Mouse (Mus musculus) limb, embryonic 11.5 days (tissue): ENCODE data around the gene Zfp345. TPM values are rescaled to one million over a fixed set of nuclear protein-coding genes. Genes with fewer than 3 reads are reported as not detected.
"Not testable (repeated sequence)": the region's sequence is repeated elsewhere in the genome, so short reads cannot be mapped to it uniquely, and the experiment has no call there.

Experiments
- ATAC-seq: fragments of 200-750 bp; cut with Nextera tagmentation; 2 replicates; pipeline ENCODE4 v1.8.0; 2017; ENCODE audit warnings: low read depth; ENCODE audit not compliant: insufficient number of reproducible peaks, low FRiP score, low TSS enrichment
- DNase-seq: peaks from one replicate; pipeline ENCODE4 v3.0.0-alpha.2; 2015; ENCODE audit warnings: low spot score
- H3K27ac ChIP-seq: fragments of 300-500 bp; sonication (generic); replicated peaks from 2 replicates; pipeline ENCODE4 v1.5.1; 2014; ENCODE audit warnings: low read depth, mild to moderate bottlenecking, low read length
- H3K27me3 ChIP-seq: fragments of 300-500 bp; sonication (generic); 2 replicates; pipeline ENCODE4 v1.6.1; 2014; ENCODE audit warnings: mild to moderate bottlenecking, low read length, mixed read lengths; ENCODE audit not compliant: control insufficient read depth, insufficient read depth
- H3K36me3 ChIP-seq: fragments of 300-500 bp; sonication (generic); 2 replicates; pipeline ENCODE4 v1.6.1; 2014; ENCODE audit warnings: mild to moderate bottlenecking, low read length, moderate library complexity, mixed read lengths; ENCODE audit not compliant: control insufficient read depth, insufficient read depth
- H3K4me1 ChIP-seq: fragments of 300-500 bp; sonication (generic); 2 replicates; pipeline ENCODE4 v1.6.1; 2014; ENCODE audit warnings: low read length, mixed read lengths; ENCODE audit not compliant: control insufficient read depth, insufficient read depth
- H3K4me2 ChIP-seq: fragments of 300-500 bp; sonication (generic); 2 replicates; pipeline ENCODE4 v1.6.1; 2014; ENCODE audit warnings: low read depth, mild to moderate bottlenecking, moderate library complexity; ENCODE audit not compliant: severe bottlenecking
- H3K4me3 ChIP-seq: fragments of 300-500 bp; sonication (generic); 2 replicates; pipeline ENCODE4 v1.5.1; 2014; ENCODE audit warnings: low read depth, low read length
- H3K9ac ChIP-seq: fragments of 300-500 bp; sonication (generic); 2 replicates; pipeline ENCODE4 v1.6.1; 2014; ENCODE audit warnings: mild to moderate bottlenecking, low read length
- H3K9me3 ChIP-seq: fragments of 300-500 bp; sonication (generic); 2 replicates; pipeline ENCODE4 v1.6.1; 2016; ENCODE audit warnings: low read length; ENCODE audit not compliant: control insufficient read depth
- WGBS: fragments of 180-500 bp; shearing (Covaris S2); extraction: QIAGEN DNeasy Blood & Tissue Kit; methylation state at CpG from one replicate; pipeline ENCODE4 v1.1.7; 2014; 5-methylcytosine and 5-hydroxymethylcytosine counted together
- polyA plus RNA-seq: library from polyadenylated mRNA; unstranded; fragments of >200 nt; fragmentation: Nextera tagmentation; extraction: Ambion mirVana; gene quantifications from 2 replicates; pipeline ENCODE4 v1.2.1, GENCODE M21; 2014

The Zfp345 gene
- polyA plus RNA-seq: 0.12 TPM in 1 of 2 replicates, not detected in the other

DNA sequence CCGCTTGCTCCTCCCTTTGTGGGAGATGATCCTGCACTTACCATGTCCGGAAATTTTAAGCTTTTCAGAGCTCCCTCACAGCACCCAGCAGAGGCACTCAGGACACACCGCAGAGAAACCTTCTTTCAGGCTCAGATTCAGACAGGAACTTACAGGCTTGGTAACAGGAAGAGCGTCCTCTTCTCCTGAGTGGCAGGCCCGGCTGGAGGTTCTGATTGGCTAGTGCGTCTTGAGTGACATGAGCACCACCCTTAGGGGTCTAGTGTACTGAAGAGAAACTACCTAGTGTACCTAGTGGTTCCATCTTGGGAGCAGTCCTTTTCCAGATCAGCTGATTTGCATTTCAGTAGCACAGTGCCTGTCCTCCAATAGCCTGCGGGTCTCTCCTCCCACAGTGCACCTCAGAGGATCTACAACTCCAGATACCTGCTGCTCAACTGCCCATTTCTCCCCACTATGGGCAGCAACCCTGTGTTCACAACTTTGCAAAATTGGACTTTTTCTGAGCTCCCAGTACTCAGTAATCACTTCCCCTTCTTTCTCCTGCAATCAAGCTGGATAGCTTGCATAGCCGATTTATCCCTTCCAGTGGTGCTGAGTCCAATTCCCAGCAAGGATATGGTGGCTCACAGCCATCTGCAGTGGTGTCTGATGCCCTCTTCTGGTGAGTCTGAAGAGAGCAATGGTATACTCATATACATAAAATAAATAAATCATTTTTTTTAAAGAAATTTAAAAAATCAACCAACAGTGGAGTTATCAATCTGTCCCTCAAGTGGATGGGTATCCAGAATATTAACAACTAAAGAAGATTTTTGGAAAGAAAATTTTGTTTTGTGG, at the start of gene Zfp345:
Gene Zfp345 (minus strand): TSS at position 153 of the 840 bp plus-strand sequence.
- not testable (repeated sequence) for H3K36me3 ChIP-seq, H3K27me3 ChIP-seq, H3K9me3 ChIP-seq, H3K4me2 ChIP-seq, H3K27ac ChIP-seq, DNase-seq, H3K4me1 ChIP-seq, H3K9ac ChIP-seq, H3K4me3 ChIP-seq
- 75% methylated on average over 7 of the region's 8 CpGs for WGBS
- 0 out of 2 replicates have a peak, but pooled peaks have one; percentile 29 for ATAC-seq

DNA sequence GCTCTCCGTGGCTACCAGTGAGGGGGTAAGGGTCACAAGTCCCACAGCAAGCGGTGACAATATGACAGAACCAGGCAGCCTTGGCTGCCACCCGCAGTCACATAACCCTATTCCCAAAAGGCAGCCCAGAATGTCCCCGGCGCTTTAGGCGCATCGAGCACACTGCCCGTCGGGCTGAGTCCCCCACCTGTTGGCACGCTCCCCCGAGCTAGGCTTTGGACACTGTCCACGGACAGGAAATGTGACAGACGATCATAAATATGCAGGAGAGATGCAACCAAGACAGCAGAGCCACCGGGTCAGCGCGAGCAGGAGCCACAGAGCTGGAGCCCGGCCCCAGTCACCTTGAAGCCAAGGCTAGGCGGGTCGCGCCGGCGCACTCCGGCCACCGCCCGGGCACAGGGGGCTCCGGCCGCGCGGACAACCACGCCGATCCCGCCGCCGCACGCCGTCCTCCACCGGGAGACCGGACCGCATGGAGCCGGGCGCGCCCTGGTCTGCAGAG, 40.9 kb upstream of the Zfp345 start:
- 2% methylated on average over 42 of the region's 42 CpGs for WGBS
- peak; percentile 45 for DNase-seq
- peaks cover 3% of the 10 kb centered on the region; the same call in 1 of the 2 replicates for H3K9me3 ChIP-seq
- H3K36me3 ChIP-seq: no peaks in the 10 kb centered on the region
- H3K27me3 ChIP-seq: peaks cover 4% of the 10 kb centered on the region; the same call in 1 of the 2 replicates
- no peak overlapping the region for H3K27ac ChIP-seq
- H3K9ac ChIP-seq: peak overlapping the region; percentile 43
- no peaks in the 10 kb centered on the region for H3K4me1 ChIP-seq
- peak overlapping the region; percentile 23 for H3K4me3 ChIP-seq
- ATAC-seq: 0 out of 2 replicates have a peak, but pooled peaks have one; percentile 50
- peak overlapping the region; percentile 73 for H3K4me2 ChIP-seq

DNA sequence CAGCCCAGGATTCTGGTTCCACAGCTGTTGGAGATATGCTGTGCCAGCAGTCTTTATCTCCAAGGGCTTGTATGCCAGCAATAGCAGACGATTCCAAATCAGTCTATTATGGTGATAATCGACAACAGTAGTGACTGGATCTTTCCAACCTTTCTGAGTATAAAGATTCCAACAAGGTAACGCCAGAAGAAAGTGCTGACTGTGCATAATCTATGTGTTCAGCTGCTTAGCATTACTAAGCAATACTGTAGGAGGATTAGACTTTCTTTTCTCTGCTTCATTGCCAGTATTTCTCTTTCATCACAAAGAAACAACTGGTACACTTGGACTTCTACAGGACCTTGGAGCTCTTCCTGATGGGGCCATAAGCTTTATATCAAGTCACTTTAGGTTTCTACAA, 27.9 kb upstream of the Zfp345 start:
- Histone ChIP-seq H3K36me3 (no peaks in the 10 kb centered on the region), H3K4me1 (no peaks in the 10 kb centered on the region), H3K9ac (no peak overlapping the region), H3K4me3 (no peak overlapping the region), H3K27me3 (no peaks in the 10 kb centered on the region), H3K27ac (no peak overlapping the region), H3K4me2 (no peak overlapping the region), H3K9me3 (no peaks in the 10 kb centered on the region)
- DNase-seq (no peak), ATAC-seq (no peak)
- WGBS: 88% methylated on average over 3 of the region's 3 CpGs

DNA sequence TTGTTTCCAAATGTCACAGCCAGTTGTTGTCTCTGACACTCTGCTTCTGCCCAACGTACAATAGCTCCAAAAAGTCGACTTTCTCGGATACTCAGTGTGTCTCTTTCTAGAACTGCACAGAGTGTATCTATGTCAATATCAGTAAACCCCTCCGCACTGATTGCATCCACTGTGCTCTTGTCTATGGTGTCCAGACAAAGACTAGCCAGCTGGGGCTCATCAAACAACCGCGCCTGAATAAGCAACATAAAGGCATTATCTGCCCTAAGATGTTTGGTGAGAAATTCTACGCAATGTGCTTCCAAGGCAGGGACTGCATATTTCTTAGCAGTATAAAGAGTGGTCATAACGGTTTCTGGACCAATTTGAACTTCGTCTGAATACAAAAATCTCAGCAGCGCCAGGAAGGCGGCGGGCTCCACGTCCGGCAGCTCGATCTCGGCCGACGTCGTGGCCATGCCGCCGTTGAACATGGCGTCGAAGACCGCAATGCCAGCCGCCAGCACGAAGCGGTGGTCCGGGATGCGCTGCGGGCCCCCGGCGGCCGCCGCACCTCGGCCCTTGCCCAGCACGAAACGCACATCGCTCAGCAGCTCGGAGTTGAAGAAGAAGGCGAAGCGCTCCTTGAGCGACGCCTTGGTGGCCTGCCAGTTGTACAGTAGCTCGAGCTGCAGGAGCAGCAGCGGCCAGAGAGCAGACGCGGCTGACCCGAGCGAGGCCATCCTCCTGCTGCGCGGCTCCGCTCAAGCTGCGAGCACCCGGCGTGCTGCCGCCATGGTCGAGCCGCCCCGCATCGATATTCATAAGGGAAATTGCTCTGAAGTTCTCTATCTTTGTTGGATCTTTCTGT, 15.5 kb upstream of the Zfp345 start:
- not testable (repeated sequence) for H3K27ac ChIP-seq, H3K9me3 ChIP-seq, H3K27me3 ChIP-seq, H3K4me1 ChIP-seq, H3K36me3 ChIP-seq
- ATAC-seq (peak; percentile 54; the same call in 1 of the 2 replicates), DNase-seq (peak; percentile 36)
- H3K9ac ChIP-seq: 0 out of 2 replicates have a peak overlapping the region, but pooled peaks have one; percentile 27
- peak overlapping the region; percentile 8; the same call in 1 of the 2 replicates for H3K4me3 ChIP-seq
- peak overlapping the region; percentile 36 for H3K4me2 ChIP-seq
- WGBS: 46% methylated on average over 60 of the region's 60 CpGs

DNA sequence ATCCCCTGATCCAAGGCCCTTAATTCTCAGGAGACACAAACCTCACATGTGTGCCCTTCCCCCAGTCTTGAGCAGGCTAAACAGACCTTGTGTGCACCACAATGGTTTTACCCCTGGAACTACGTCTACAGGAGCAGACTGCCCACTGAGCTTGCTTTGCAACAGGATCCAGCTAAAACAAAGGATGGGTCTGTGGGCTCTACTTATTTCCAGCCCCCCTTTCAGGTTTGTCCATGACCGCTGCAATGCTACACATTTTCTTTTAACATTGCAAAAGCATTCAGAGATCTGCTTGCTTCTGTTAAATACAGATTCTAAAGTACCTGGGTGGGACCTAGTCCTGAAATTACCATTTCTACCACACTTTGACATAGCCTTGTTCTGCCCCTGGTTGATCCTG, 8.1 kb upstream of the Zfp345 start:
- DNase-seq (no peak), ATAC-seq (no peak)
- Histone ChIP-seq H3K27ac (no peak overlapping the region), H3K4me1 (no peaks in the 10 kb centered on the region), H3K9me3 (no peaks in the 10 kb centered on the region), H3K9ac (no peak overlapping the region), H3K36me3 (no peaks in the 10 kb centered on the region), H3K27me3 (no peaks in the 10 kb centered on the region), H3K4me3 (no peak overlapping the region), H3K4me2 (no peak overlapping the region)
- 84% methylated on average over 2 of the region's 2 CpGs for WGBS

DNA sequence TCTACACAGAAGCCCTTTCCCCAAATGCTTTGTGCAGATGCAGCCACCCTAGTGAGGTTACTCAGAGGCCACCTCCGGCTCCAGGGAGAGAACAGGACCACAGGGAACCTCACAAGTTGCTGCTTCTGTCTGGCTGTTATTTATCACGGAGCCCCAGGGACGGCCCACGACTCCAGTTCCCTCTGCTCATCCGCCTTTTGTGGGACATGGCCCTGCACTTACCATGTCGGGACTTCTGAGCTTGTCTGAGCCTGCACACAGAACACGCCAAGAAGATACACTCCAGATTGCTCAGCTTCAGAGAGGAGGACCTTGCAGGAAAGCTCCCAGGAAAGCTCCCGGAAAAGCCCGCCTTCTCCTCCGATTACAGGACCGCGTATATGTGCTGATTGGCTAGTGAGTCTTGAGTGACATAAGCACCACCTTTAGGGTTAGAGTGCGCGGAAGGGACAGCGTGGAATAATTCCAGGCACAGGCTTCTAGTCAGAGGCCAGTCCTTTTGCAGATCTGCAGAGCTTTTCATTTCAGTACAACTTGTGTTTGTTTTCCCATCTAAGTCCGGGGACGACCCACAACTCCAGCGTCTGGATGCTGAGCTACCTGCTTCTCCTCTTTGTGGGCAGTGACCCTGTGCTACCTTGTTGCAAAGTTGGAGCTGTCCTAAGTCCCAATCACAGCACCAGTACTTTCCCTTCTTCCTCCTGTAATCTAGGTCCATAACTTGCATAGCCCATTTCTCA, 33.5 kb downstream of the Zfp345 start, which contains the start of gene Zfp442:
Gene Zfp442 (minus strand): TSS at position 307 of the 740 bp plus-strand sequence.
- WGBS: under 1% methylated on average over 18 of the region's 18 CpGs
- Histone ChIP-seq H3K4me3 (peak within 1 kb of the TSS; percentile 41), H3K9ac (peak within 1 kb of the TSS; percentile 30; the same call in 1 of the 2 replicates), H3K4me2 (peak within 1 kb of the TSS; percentile 36)
- H3K9me3 ChIP-seq, H3K27ac ChIP-seq, H3K36me3 ChIP-seq, H3K4me1 ChIP-seq, H3K27me3 ChIP-seq: not testable (repeated sequence)
- ATAC-seq (peak; percentile 99), DNase-seq (peak; percentile 70)

DNA sequence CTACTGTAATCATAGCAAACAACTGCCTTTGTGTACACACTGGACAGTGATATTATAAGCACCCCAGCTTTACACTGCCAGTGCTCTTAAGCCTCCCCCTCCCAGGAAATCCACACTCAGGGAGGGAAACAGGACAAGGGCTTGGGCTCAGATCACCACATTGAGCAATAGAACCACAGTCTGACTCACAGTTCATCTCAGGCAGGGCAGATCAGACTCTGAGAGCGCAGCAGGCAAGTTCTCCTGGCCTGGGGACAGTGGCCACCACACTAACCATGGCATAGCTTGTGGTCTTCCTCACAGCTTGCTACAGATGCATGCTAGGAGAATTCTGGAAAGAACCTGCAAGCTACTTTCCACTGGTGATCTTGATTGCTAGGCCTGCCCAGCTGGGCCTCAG, 45.8 kb downstream of the Zfp345 start:
- not testable (repeated sequence) for DNase-seq, H3K4me3 ChIP-seq, H3K36me3 ChIP-seq, H3K9me3 ChIP-seq, H3K9ac ChIP-seq, ATAC-seq, H3K27me3 ChIP-seq, H3K4me2 ChIP-seq, H3K4me1 ChIP-seq, H3K27ac ChIP-seq
- 91% methylated on average over 1 of the region's 1 CpGs for WGBS
